Mouse (Mus musculus): ENCODE data around the gene Gm4869. TPM values are rescaled to one million over a fixed set of nuclear protein-coding genes. Genes with fewer than 3 reads are reported as not detected.

Gm4869 gene
- polyA plus RNA-seq, 1 experiment from 2014 or later: not detected

GRCm38 (mm10) chr5:140517921-140518230 lies 72.4 kb downstream of the Gm4869 start:
- H3K27me3 ChIP-seq (ENCODE audit: control insufficient read depth, insufficient read depth, low read length): no peaks in the 10 kb centered on the region
- H3K9me3 ChIP-seq (replicated peaks; ENCODE audit: control insufficient read depth, low read length): no peaks in the 10 kb centered on the region
- peaks cover 25% of the 10 kb centered on the region for H3K4me1 ChIP-seq (ENCODE audit: control insufficient read depth, insufficient read depth, low read length)
- no peak overlapping the region for H3K4me2 ChIP-seq
- H3K9ac ChIP-seq (ENCODE audit: low read depth, low read length): 0 out of 2 replicates have a peak overlapping the region, but pooled peaks have one; percentile 34
- H3K36me3 ChIP-seq (ENCODE audit: control insufficient read depth, insufficient read depth, low read length): no peaks in the 10 kb centered on the region
- H3K4me3 ChIP-seq (ENCODE audit: low read depth, low read length): no peak overlapping the region
- 80% methylated on average over 4 of the region's 4 CpGs for WGBS (ENCODE audit: insufficient replicate concordance)
- no peak for ATAC-seq (replicated peaks; ENCODE audit: insufficient number of reproducible peaks, low FRiP score, low TSS enrichment)
- H3K27ac ChIP-seq (ENCODE audit: low read depth, low read length): peak overlapping the region; percentile 66

DNA sequence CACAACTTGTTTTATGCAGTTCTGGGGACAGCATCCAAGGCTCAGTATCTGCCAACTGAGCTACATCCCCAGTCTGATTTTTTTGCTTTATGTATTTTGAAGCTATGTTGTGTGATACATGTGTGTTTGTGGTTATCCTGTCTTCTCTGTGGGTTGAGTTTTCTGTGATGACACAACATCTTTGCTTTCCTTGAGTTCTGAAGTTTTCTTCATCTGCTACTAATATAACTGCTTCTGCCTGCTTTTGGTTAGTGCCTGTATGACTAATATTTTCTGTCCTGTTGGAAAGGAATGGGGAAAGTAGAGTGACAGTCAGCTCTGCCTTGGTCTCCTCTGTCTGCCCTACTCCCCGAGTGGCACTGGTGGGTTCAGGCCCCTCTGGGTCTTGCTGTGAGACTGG lies 75.8 kb downstream of the Gm4869 start:
- H3K4me2 ChIP-seq: no peak overlapping the region
- H3K4me3 ChIP-seq (ENCODE audit: low read depth, low read length): no peak overlapping the region
- 68% methylated on average over 1 of the region's 1 CpGs for WGBS (ENCODE audit: insufficient replicate concordance)
- no peak overlapping the region for H3K27ac ChIP-seq (ENCODE audit: low read depth, low read length)
- peaks cover 20% of the 10 kb centered on the region for H3K36me3 ChIP-seq (ENCODE audit: control insufficient read depth, insufficient read depth, low read length)
- ATAC-seq (replicated peaks; ENCODE audit: insufficient number of reproducible peaks, low FRiP score, low TSS enrichment): no peak
- peaks cover 12% of the 10 kb centered on the region for H3K4me1 ChIP-seq (ENCODE audit: control insufficient read depth, insufficient read depth, low read length)
- no peaks in the 10 kb centered on the region for H3K9me3 ChIP-seq (replicated peaks; ENCODE audit: control insufficient read depth, low read length)
- no peaks in the 10 kb centered on the region for H3K27me3 ChIP-seq (ENCODE audit: control insufficient read depth, insufficient read depth, low read length)
- no peak overlapping the region for H3K9ac ChIP-seq (ENCODE audit: low read depth, low read length)

GRCm38 (mm10) chr5:140526754-140527153 lies 81.3 kb downstream of the Gm4869 start:
- ATAC-seq (replicated peaks; ENCODE audit: insufficient number of reproducible peaks, low FRiP score, low TSS enrichment): no peak
- Histone ChIP-seq H3K36me3 (ENCODE audit: control insufficient read depth, insufficient read depth, low read length) (peaks cover 26% of the 10 kb centered on the region), H3K9ac (ENCODE audit: low read depth, low read length) (no peak overlapping the region), H3K4me3 (ENCODE audit: low read depth, low read length) (no peak overlapping the region), H3K9me3 (replicated peaks; ENCODE audit: control insufficient read depth, low read length) (no peaks in the 10 kb centered on the region), H3K27me3 (ENCODE audit: control insufficient read depth, insufficient read depth, low read length) (no peaks in the 10 kb centered on the region), H3K4me1 (ENCODE audit: control insufficient read depth, insufficient read depth, low read length) (no peaks in the 10 kb centered on the region), H3K27ac (ENCODE audit: low read depth, low read length) (no peak overlapping the region), H3K4me2 (no peak overlapping the region)
- 83% methylated on average over 2 of the region's 2 CpGs for WGBS (ENCODE audit: insufficient replicate concordance)

DNA sequence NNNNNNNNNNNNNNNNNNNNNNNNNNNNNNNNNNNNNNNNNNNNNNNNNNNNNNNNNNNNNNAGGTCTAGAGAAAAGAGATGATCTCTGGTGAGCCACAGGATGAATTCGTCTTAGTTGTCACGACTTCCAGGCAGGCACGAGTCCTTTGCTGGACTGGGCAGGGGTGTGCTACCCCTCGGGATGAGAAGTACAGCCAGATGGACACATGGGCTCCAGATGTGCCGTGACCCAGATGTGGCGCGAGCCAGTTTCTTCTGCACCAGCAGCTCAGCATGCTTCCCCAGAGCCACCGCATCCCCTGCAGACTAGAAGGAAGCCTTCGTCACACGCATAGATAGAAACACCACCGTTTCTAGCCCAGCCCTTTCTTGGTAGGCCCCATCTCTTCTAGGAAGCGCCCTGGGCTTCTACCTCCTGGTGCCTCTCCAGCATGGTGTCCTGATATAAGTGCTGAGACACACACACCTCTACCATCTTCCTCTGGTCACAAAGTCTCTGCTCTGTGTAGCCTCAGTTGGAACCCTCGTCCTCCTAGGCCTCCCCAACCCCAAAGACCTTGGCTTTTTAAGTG lies 92.8 kb downstream of the Gm4869 start:
- H3K4me2 ChIP-seq: no peak overlapping the region
- no peaks in the 10 kb centered on the region for H3K36me3 ChIP-seq (ENCODE audit: control insufficient read depth, insufficient read depth, low read length)
- no peak overlapping the region for H3K9ac ChIP-seq (ENCODE audit: low read depth, low read length)

GRCm38 (mm10) chr5:140540106-140540505 lies 94.7 kb downstream of the Gm4869 start:
- ATAC-seq (replicated peaks; ENCODE audit: insufficient number of reproducible peaks, low FRiP score, low TSS enrichment): peak; percentile 20; the same call in 1 of the 2 replicates
- H3K4me1 ChIP-seq (ENCODE audit: control insufficient read depth, insufficient read depth, low read length): peaks cover 6% of the 10 kb centered on the region; the same call in 1 of the 2 replicates
- H3K9ac ChIP-seq (ENCODE audit: low read depth, low read length): no peak overlapping the region
- H3K27ac ChIP-seq (ENCODE audit: low read depth, low read length): no peak overlapping the region
- no peaks in the 10 kb centered on the region for H3K36me3 ChIP-seq (ENCODE audit: control insufficient read depth, insufficient read depth, low read length)
- no peak overlapping the region for H3K4me2 ChIP-seq
- no peaks in the 10 kb centered on the region for H3K9me3 ChIP-seq (replicated peaks; ENCODE audit: control insufficient read depth, low read length)
- no peaks in the 10 kb centered on the region; the same call in 1 of the 2 replicates for H3K27me3 ChIP-seq (ENCODE audit: control insufficient read depth, insufficient read depth, low read length)
- 14% methylated on average over 8 of the region's 8 CpGs for WGBS (ENCODE audit: insufficient replicate concordance)
- no peak overlapping the region for H3K4me3 ChIP-seq (ENCODE audit: low read depth, low read length)

More for the DNA sequence above, 92.8 kb downstream of the Gm4869 start:
- no peaks in the 10 kb centered on the region for H3K9me3 ChIP-seq (replicated peaks; ENCODE audit: control insufficient read depth, low read length)
- WGBS (ENCODE audit: insufficient replicate concordance): 69% methylated on average over 13 of the region's 13 CpGs
- H3K4me1 ChIP-seq (ENCODE audit: control insufficient read depth, insufficient read depth, low read length): peaks cover 6% of the 10 kb centered on the region; the same call in 1 of the 2 replicates
- H3K27me3 ChIP-seq (ENCODE audit: control insufficient read depth, insufficient read depth, low read length): no peaks in the 10 kb centered on the region; the same call in 1 of the 2 replicates
- no peak for ATAC-seq (replicated peaks; ENCODE audit: insufficient number of reproducible peaks, low FRiP score, low TSS enrichment)
- no peak overlapping the region for H3K4me3 ChIP-seq (ENCODE audit: low read depth, low read length)
- no peak overlapping the region for H3K27ac ChIP-seq (ENCODE audit: low read depth, low read length)

DNA sequence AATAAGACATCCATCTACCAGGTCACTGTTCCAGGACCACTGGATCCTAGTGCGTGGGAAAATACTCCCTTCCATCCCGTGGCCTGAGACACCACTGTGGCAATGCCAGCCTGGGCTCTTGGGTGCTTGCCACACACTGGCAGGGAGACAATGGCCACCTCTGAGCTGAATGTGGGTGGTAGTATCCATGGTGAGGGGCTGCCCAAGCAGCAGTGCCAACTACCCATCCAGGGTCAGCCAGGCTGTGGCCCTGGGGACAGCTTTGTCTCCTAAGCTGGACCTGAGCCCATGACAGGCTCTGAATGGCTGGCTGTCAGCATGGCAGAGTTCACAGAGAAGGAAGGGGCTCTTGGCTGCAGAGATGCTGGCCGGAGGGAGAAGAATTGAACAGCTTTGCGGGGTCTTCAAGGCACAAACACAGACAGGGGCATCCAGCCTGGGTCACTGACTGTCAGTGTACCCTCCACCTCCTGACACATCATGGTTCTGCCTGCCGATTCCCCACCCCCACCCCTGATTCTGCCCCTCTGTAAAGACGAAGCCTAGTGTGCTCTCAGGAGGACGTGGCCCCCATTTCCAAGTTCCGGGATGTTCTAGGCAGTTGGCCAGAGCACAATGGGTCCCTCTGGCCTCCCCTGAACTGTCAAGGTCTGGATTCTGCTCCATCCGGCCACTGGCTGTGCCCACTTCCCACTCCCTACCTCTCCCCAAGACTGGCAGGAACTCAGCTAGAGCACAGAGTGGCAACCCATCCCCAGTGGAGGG lies 97.5 kb downstream of the Gm4869 start:
- no peak for ATAC-seq (replicated peaks; ENCODE audit: insufficient number of reproducible peaks, low FRiP score, low TSS enrichment)
- H3K27me3 ChIP-seq (ENCODE audit: control insufficient read depth, insufficient read depth, low read length): no peaks in the 10 kb centered on the region; the same call in 1 of the 2 replicates
- no peaks in the 10 kb centered on the region for H3K4me1 ChIP-seq (ENCODE audit: control insufficient read depth, insufficient read depth, low read length)
- no peaks in the 10 kb centered on the region for H3K36me3 ChIP-seq (ENCODE audit: control insufficient read depth, insufficient read depth, low read length)
- no peak overlapping the region for H3K9ac ChIP-seq (ENCODE audit: low read depth, low read length)
- H3K9me3 ChIP-seq (replicated peaks; ENCODE audit: control insufficient read depth, low read length): no peaks in the 10 kb centered on the region
- WGBS (ENCODE audit: insufficient replicate concordance): 66% methylated on average over 9 of the region's 9 CpGs
- no peak overlapping the region for H3K4me3 ChIP-seq (ENCODE audit: low read depth, low read length)
- no peak overlapping the region for H3K4me2 ChIP-seq
- no peak overlapping the region for H3K27ac ChIP-seq (ENCODE audit: low read depth, low read length)

Small RNA genes lying within 50 kb of the gene (microRNA-seq; reads per million reads assigned to microRNA genes)
- gene Mir7038 (ENCODE audit: borderline number of aligned reads): 0.27 reads per million

Other genes starting within 250 kb of the Gm4869 start
- gene Mad1l1, start 124.1 kb upstream of the Gm4869 start, polyA plus RNA-seq (2014; fragmentation: Nextera tagmentation; extraction: Ambion mirVana): 25.0 and 26.3 TPM in 2 replicates
- 27.4 and 35.0 TPM in 2 replicates for gene Nudt1, start 124.0 kb upstream of the Gm4869 start, polyA plus RNA-seq (2014; fragmentation: Nextera tagmentation; extraction: Ambion mirVana)
- gene Mrm2, start 113.7 kb upstream of the Gm4869 start, polyA plus RNA-seq (2014; fragmentation: Nextera tagmentation; extraction: Ambion mirVana): 17.1 and 17.4 TPM in 2 replicates
- gene Snx8, start 56.4 kb upstream of the Gm4869 start, polyA plus RNA-seq (2014; fragmentation: Nextera tagmentation; extraction: Ambion mirVana): 8.8 and 9.8 TPM in 2 replicates
- 114 and 122 TPM in 2 replicates for gene Eif3b, start 26.3 kb upstream of the Gm4869 start, polyA plus RNA-seq (2014; fragmentation: Nextera tagmentation; extraction: Ambion mirVana)
- 17.4 and 20.2 TPM in 2 replicates for gene Chst12, start 59.9 kb downstream of the Gm4869 start, polyA plus RNA-seq (2014; fragmentation: Nextera tagmentation; extraction: Ambion mirVana)
- gene Grifin, start 119.4 kb downstream of the Gm4869 start, polyA plus RNA-seq (2014; fragmentation: Nextera tagmentation; extraction: Ambion mirVana): 0.74 TPM in 1 of 2 replicates, not detected in the other
- gene Lfng, start 161.7 kb downstream of the Gm4869 start, polyA plus RNA-seq (2014; fragmentation: Nextera tagmentation; extraction: Ambion mirVana): 2.8 and 3.3 TPM in 2 replicates
- 26.7 and 28.8 TPM in 2 replicates for gene Ttyh3, start 203.4 kb downstream of the Gm4869 start, polyA plus RNA-seq (2014; fragmentation: Nextera tagmentation; extraction: Ambion mirVana)